Mouse (Mus musculus): ENCODE measurements around the gene Ttll7. TPM values are rescaled to one million over a fixed set of nuclear protein-coding genes. Genes with fewer than 3 reads are reported as not detected.

Gene Ttll7
- polyA plus RNA-seq, 1 experiment from 2014 or later: 12.4 TPM

DNA sequence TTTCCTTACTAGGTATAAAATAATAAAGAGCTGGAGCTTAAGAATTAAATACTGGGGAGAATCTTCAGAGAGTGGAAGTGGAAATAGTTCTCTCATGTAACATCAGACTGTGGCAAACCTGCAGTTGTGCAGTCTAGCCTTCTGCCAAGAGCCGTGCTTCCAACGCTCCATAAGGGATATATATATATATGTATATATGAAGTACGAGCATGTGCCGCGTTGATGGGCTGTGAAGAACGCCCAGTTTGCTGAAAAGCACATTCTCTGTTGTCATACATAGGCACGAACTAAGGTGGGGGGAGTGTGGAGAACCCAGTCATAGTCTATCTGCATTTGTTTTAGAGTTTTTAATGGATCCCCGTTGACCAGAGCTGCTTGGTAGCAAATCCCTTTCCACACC lies 104.6 kb downstream of the Ttll7 start:
- ATAC-seq (no peak), DNase-seq (ENCODE audit: low spot score) (no peak)
- no peaks in the 10 kb centered on the region for H3K4me1 ChIP-seq (ENCODE audit: insufficient read depth, low read depth, low read length)
- no peaks in the 10 kb centered on the region for H3K27me3 ChIP-seq (replicated peaks; ENCODE audit: insufficient read depth, low read length)
- H3K36me3 ChIP-seq (ENCODE audit: insufficient read depth, low read length): 0 out of 2 replicates have a peak, but pooled peaks cover 2% of the 10 kb centered on the region
- H3K27ac ChIP-seq (ENCODE audit: low read length): no peak overlapping the region
- TF ChIP-seq CTCF (IDR thresholded peaks at IDR 0.05): no peak
- no peak for TF ChIP-seq EP300 (IDR thresholded peaks at IDR 0.05)
- H3K4me2 ChIP-seq (replicated peaks; ENCODE audit: low read depth, low read length): no peak overlapping the region
- 76% methylated on average over 8 of the region's 8 CpGs for WGBS
- no peak overlapping the region for H3K4me3 ChIP-seq (ENCODE audit: low read depth, low read length)
- H3K9ac ChIP-seq (replicated peaks; ENCODE audit: low read depth): no peak overlapping the region
- H3K9me3 ChIP-seq (ENCODE audit: low read length): no peaks in the 10 kb centered on the region

DNA sequence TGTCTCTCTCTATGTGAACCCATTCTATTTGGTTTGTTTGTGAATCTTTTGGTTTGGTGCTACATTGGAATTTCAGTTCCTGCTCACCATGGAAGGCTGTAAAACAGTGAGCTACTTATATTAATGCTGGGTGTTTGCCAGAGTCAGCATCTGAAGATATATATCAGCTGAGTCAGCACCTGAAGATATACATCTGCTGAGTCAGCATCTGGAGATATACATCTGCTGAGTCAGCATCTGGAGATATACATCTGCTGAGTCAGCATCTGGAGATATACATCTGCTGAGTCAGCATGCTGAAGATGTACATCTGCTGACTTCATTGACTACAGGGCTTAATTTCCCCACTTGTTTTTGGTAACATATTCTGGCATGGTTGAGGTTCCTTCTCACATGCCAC lies 110.7 kb downstream of the Ttll7 start:
- DNase-seq (ENCODE audit: low spot score) (no peak), ATAC-seq (no peak)
- no peak overlapping the region for H3K4me2 ChIP-seq (replicated peaks; ENCODE audit: low read depth, low read length)
- H3K9ac ChIP-seq (replicated peaks; ENCODE audit: low read depth): no peak overlapping the region
- 0 out of 2 replicates have a peak, but pooled peaks cover 4% of the 10 kb centered on the region for H3K36me3 ChIP-seq (ENCODE audit: insufficient read depth, low read length)
- no peak overlapping the region for H3K27ac ChIP-seq (ENCODE audit: low read length)
- H3K27me3 ChIP-seq (replicated peaks; ENCODE audit: insufficient read depth, low read length): no peaks in the 10 kb centered on the region
- no peaks in the 10 kb centered on the region for H3K4me1 ChIP-seq (ENCODE audit: insufficient read depth, low read depth, low read length)
- no peak overlapping the region for H3K4me3 ChIP-seq (ENCODE audit: low read depth, low read length)
- H3K9me3 ChIP-seq (ENCODE audit: low read length): no peaks in the 10 kb centered on the region
- TF ChIP-seq CTCF (IDR thresholded peaks at IDR 0.05) (no peak), EP300 (IDR thresholded peaks at IDR 0.05) (no peak)

DNA sequence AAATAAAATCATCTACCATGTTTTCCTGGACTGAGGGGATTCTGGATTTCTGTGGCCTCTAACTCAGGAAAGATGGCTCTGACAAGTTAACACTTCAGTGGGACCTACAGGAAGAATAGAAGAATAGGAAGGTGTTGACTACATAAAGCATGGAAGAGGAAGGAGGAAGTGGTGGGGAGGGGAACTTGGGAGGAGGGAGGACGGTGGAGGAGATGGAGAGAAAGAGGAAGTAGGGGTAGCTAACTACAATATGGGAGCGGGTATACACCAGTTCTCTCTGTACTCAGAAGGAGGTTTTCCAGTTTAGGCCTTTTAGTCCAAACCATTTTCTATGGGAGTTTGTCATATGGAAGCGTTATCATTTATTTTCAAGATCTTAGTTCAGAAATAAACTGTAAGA lies 112.2 kb downstream of the Ttll7 start:
- H3K36me3 ChIP-seq (ENCODE audit: insufficient read depth, low read length): 0 out of 2 replicates have a peak, but pooled peaks cover 10% of the 10 kb centered on the region
- ATAC-seq (no peak), DNase-seq (ENCODE audit: low spot score) (no peak)
- H3K27me3 ChIP-seq (replicated peaks; ENCODE audit: insufficient read depth, low read length): no peaks in the 10 kb centered on the region
- H3K4me1 ChIP-seq (ENCODE audit: insufficient read depth, low read depth, low read length): no peaks in the 10 kb centered on the region
- H3K27ac ChIP-seq (ENCODE audit: low read length): no peak overlapping the region
- no peak for TF ChIP-seq CTCF (IDR thresholded peaks at IDR 0.05)
- TF ChIP-seq EP300 (IDR thresholded peaks at IDR 0.05): no peak
- H3K4me2 ChIP-seq (replicated peaks; ENCODE audit: low read depth, low read length): no peak overlapping the region
- 68% methylated on average over 3 of the region's 3 CpGs for WGBS
- no peak overlapping the region for H3K9ac ChIP-seq (replicated peaks; ENCODE audit: low read depth)
- no peak overlapping the region for H3K4me3 ChIP-seq (ENCODE audit: low read depth, low read length)
- H3K9me3 ChIP-seq (ENCODE audit: low read length): no peaks in the 10 kb centered on the region

DNA sequence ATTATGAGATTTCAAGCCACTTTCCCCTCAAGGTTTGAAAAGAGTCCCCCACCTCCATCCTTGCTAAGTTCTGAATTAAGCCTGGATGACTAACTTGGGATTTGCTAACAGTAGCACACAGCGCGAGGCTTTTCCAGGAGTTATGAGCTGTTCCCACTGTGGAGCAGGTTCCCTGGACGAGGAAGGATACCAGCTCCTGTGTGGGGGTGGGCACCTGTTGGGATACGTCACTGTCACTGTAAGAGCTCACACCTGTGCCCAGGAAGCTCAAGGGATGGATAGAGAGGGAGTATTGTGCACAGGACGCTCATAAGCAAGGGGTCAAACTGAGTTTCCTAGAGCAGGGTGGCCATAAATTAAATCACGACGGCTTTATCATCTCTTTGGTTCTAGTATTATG lies 115.1 kb downstream of the Ttll7 start:
- Histone ChIP-seq H3K27ac (ENCODE audit: low read length) (no peak overlapping the region), H3K27me3 (replicated peaks; ENCODE audit: insufficient read depth, low read length) (no peaks in the 10 kb centered on the region), H3K9ac (replicated peaks; ENCODE audit: low read depth) (no peak overlapping the region), H3K4me2 (replicated peaks; ENCODE audit: low read depth, low read length) (no peak overlapping the region), H3K9me3 (ENCODE audit: low read length) (no peaks in the 10 kb centered on the region), H3K4me3 (ENCODE audit: low read depth, low read length) (no peak overlapping the region), H3K36me3 (ENCODE audit: insufficient read depth, low read length) (0 out of 2 replicates have a peak, but pooled peaks cover 6% of the 10 kb centered on the region), H3K4me1 (ENCODE audit: insufficient read depth, low read depth, low read length) (no peaks in the 10 kb centered on the region)
- no peak for DNase-seq (ENCODE audit: low spot score)
- ATAC-seq: no peak
- WGBS: 76% methylated on average over 7 of the region's 7 CpGs
- TF ChIP-seq EP300 (IDR thresholded peaks at IDR 0.05) (no peak), CTCF (IDR thresholded peaks at IDR 0.05) (no peak)

DNA sequence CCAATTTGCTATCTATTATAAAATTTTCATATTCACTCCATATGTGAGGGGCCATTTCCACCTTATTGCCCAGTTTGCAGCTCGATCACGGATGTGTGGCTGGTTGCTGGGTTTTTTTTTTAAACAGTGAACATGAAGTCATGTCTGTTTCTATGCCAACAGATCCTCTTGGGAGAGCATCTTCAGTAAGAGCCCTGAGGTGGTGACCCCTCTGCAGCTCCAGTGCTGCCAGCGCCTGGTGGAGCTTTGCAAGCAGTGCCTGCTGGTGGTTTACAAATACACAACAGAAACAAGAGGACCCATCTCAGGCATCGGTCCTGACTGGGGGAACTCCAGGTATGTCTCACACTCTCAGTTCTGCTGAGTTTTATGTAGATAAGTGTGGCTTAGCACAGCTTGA lies 115.7 kb downstream of the Ttll7 start:
- Histone ChIP-seq H3K36me3 (ENCODE audit: insufficient read depth, low read length) (0 out of 2 replicates have a peak, but pooled peaks cover 6% of the 10 kb centered on the region), H3K4me2 (replicated peaks; ENCODE audit: low read depth, low read length) (no peak overlapping the region), H3K9ac (replicated peaks; ENCODE audit: low read depth) (no peak overlapping the region), H3K9me3 (ENCODE audit: low read length) (no peaks in the 10 kb centered on the region), H3K27ac (ENCODE audit: low read length) (no peak overlapping the region), H3K27me3 (replicated peaks; ENCODE audit: insufficient read depth, low read length) (no peaks in the 10 kb centered on the region), H3K4me3 (ENCODE audit: low read depth, low read length) (no peak overlapping the region), H3K4me1 (ENCODE audit: insufficient read depth, low read depth, low read length) (no peaks in the 10 kb centered on the region)
- 74% methylated on average over 4 of the region's 4 CpGs for WGBS
- no peak for DNase-seq (ENCODE audit: low spot score)
- no peak for TF ChIP-seq EP300 (IDR thresholded peaks at IDR 0.05)
- no peak for ATAC-seq

DNA sequence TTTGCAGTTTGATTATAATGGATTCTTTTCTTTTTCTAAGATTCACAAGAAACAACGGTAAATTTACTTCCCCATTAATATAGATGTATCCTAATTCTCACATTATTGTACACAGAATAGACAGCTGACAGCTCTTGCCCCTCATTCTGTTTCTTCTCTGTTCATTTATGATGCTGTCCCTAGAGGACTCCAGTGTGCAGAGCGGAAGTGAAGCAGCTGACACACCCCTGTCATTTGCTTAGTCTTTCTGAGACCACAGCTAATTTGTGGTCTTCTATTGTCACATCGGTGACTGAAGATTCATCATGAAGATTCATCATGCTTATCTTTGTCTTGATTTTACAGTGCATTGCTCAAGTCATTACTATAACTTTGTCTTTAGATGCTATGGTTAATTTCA lies 126.1 kb downstream of the Ttll7 start:
- DNase-seq (ENCODE audit: low spot score) (no peak), ATAC-seq (no peak)
- Histone ChIP-seq H3K36me3 (ENCODE audit: insufficient read depth, low read length) (no peaks in the 10 kb centered on the region), H3K4me1 (ENCODE audit: insufficient read depth, low read depth, low read length) (no peaks in the 10 kb centered on the region), H3K4me3 (ENCODE audit: low read depth, low read length) (no peak overlapping the region), H3K9ac (replicated peaks; ENCODE audit: low read depth) (no peak overlapping the region), H3K27ac (ENCODE audit: low read length) (no peak overlapping the region), H3K9me3 (ENCODE audit: low read length) (no peaks in the 10 kb centered on the region), H3K4me2 (replicated peaks; ENCODE audit: low read depth, low read length) (no peak overlapping the region), H3K27me3 (replicated peaks; ENCODE audit: insufficient read depth, low read length) (no peaks in the 10 kb centered on the region)
- TF ChIP-seq CTCF (IDR thresholded peaks at IDR 0.05) (no peak), EP300 (IDR thresholded peaks at IDR 0.05) (no peak)
- 81% methylated on average over 3 of the region's 3 CpGs for WGBS
